Mouse (Mus musculus) right cerebral cortex, postnatal 36 days (tissue): ENCODE results near the gene Map3k5.

Source experiments
- DNase-seq, 2 experiments: peaks; one replicate each; pipeline ENCODE4 v3.0.0; 2022; ENCODE audit warnings: low spot score in 2 of 2, mixed read lengths in 1 of 2

Map3k5 gene

GRCm38 (mm10) chr10:20006333-20007093 lies 72.2 kb downstream of the Map3k5 start:
- DNase-seq = peak; percentile 21 to 36

- no peak for DNase-seq
Measured at GRCm38 (mm10) chr10:20009310-20009709, 75.0 kb downstream of the Map3k5 start.

GRCm38 (mm10) chr10:20010018-20010417 lies 75.7 kb downstream of the Map3k5 start:
- DNase-seq = no peak

- DNase-seq = peak; percentile 7 to 18
Measured at GRCm38 (mm10) chr10:20018406-20018805, 84.1 kb downstream of the Map3k5 start.

- DNase-seq = no peak
Measured at GRCm38 (mm10) chr10:20018806-20019205, 84.5 kb downstream of the Map3k5 start.

GRCm38 (mm10) chr10:20021256-20021655 lies 87.0 kb downstream of the Map3k5 start:
- no peak for DNase-seq

GRCm38 (mm10) chr10:20021670-20022468 lies 87.6 kb downstream of the Map3k5 start:
- no peak for DNase-seq

- DNase-seq = no peak
Measured at GRCm38 (mm10) chr10:20022608-20023340, 88.5 kb downstream of the Map3k5 start.

- DNase-seq = no peak
Measured at GRCm38 (mm10) chr10:20023524-20023923, 89.3 kb downstream of the Map3k5 start.

- no peak for DNase-seq
Measured at GRCm38 (mm10) chr10:20024891-20025290, 90.6 kb downstream of the Map3k5 start.

GRCm38 (mm10) chr10:20025781-20026520 lies 91.7 kb downstream of the Map3k5 start:
- DNase-seq = no peak

GRCm38 (mm10) chr10:20030703-20031102 lies 96.4 kb downstream of the Map3k5 start:
- no peak for DNase-seq

GRCm38 (mm10) chr10:20031936-20032335 lies 97.7 kb downstream of the Map3k5 start:
- peak in 1 of 2 experiments; percentile 25 for DNase-seq

- no peak for DNase-seq
Measured at GRCm38 (mm10) chr10:20036375-20036774, 102.1 kb downstream of the Map3k5 start.

- DNase-seq = no peak
Measured at GRCm38 (mm10) chr10:20036846-20037245, 102.6 kb downstream of the Map3k5 start.

GRCm38 (mm10) chr10:20039531-20039930 lies 105.3 kb downstream of the Map3k5 start:
- DNase-seq = no peak

GRCm38 (mm10) chr10:20040116-20040515 lies 105.8 kb downstream of the Map3k5 start:
- no peak for DNase-seq

- DNase-seq = no peak
Measured at GRCm38 (mm10) chr10:20040677-20041076, 106.4 kb downstream of the Map3k5 start.

GRCm38 (mm10) chr10:20042081-20042480 lies 107.8 kb downstream of the Map3k5 start:
- DNase-seq = no peak

- no peak for DNase-seq
Measured at GRCm38 (mm10) chr10:20044051-20044450, 109.8 kb downstream of the Map3k5 start.

- no peak for DNase-seq
Measured at GRCm38 (mm10) chr10:20045733-20046495, 111.6 kb downstream of the Map3k5 start.
